Mouse (Mus musculus): ENCODE measurements at regions not wholly inside any gene's neighbourhood (a gene's known extent, or its start where the extent isn't known, plus 50 kb on each side); places are given as distances from the start of the nearest gene placed in this dataset.

GRCm38 (mm10) chrX:99587284-99587683 is 116.2 kb upstream of the Pja1 start:
- TF ChIP-seq CTCF (IDR thresholded peaks at IDR 0.05; ENCODE audit: low read depth, low read length) (no peak), GATA2 (IDR thresholded peaks at IDR 0.05; ENCODE audit: borderline replicate concordance, low read depth, low read length) (no peak), GATA1 (IDR thresholded peaks at IDR 0.05; ENCODE audit: borderline replicate concordance, low read length) (no peak), POLR2AphosphoS5 (IDR thresholded peaks at IDR 0.05; ENCODE audit: insufficient replicate concordance, low read depth, low read length) (no peak)
